Mouse (Mus musculus) layer of hippocampus, postnatal 25 days (tissue): Measurements from ENCODE around the gene Cpz. TPM values are rescaled to one million over a fixed set of nuclear protein-coding genes. Genes with fewer than 3 reads are reported as not detected.

Experiments used
- DNase-seq, 2 experiments: peaks; one replicate each; pipeline ENCODE4 v3.0.0; 2022; ENCODE audit warnings: mixed read lengths in 2 of 2, low spot score in 1 of 2; ENCODE audit errors: extremely low spot score in 1 of 2
- total RNA-seq, 2 experiments: library from RNA; stranded (reverse); gene quantifications; 2 replicates each; pipeline ENCODE4 v1.2.3; 2021

Cpz gene
- under 1 TPM; 0.26 to 0.34 TPM for total RNA-seq

DNA sequence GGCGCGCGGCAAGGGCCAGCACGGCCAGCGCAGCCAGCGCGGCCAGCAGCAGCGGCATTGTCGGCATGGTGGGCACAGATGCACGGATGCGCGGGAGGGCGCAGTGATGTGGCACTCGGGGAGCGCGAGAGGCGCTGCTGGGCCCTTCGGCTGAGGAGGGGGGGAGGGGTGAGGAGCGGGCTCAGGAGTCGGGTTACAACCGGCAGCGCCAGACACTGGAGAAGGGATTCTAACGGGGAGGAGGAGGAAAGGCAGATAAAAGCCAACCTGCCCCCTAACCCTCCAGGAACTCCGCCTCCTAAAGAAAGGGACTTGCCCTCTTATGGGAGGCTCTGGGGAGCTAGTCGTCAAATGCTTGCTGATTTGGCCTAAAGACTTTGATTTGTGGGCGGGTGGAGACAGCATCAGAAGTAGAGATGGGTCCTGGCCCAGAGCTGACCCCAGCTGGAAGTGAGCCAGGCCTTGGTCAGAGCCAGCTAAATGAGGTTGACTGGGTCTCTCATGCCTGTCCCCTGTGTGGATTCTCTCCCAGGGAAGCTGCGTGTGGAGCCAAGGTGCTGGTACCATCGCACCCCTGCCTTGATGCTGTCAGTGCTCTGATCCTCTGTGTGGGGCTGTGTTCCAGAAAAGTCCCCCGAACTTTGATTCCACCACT lies at the start of gene Cpz:
Gene Cpz (minus strand): TSS at position 230 of the 655 bp plus-strand sequence.
- no peak for DNase-seq

DNA sequence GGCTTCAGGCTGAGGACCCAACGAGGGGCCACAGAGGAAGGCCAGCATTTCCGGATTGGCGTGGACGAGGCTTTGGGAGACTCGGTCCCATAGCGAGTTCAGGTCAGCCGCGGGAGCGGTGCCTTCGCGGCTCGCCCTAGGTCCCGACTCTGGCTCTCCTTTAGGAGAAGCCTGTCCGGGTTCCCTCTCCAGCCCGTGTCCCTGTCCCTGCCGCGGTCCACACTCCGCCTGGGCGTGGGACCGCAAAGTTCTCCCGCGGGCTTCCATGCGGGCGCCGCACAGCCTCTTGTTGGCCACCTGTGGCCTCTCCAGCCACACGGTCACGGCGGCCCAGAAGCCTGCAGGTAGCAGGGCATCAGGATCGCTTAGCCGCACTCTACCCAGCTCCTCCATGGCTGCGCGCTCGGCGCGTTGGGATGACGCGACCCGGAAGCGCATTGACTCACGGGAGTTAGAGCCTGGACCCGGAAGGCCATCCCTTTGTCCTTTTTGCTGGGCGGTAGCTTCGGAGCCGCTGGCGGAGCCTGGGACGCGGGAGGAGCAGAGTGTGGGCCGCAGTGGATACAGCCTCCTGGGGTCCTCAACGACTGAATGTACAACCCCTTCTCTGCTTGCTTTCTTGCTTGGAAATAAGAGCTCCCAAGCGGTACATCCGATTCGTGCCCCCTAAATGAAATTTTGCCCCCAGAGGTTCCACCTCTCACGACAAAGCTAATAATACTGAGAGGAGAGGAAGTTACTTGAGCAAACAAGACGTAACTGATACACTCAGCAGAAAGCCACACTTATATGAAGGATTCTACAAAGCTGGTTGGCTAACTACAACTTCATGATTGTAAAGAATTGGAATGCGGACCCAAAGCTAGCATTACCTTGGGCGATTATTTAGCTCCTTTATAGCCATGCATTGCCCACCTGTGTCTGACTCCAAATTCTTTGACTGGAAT lies 49.4 kb upstream of the Cpz start, which contains the start of gene Trmt44:
Gene Trmt44 (minus strand): TSS at position 418 of the 947 bp plus-strand sequence.
- peak; percentile 87 to 92 for DNase-seq

DNA sequence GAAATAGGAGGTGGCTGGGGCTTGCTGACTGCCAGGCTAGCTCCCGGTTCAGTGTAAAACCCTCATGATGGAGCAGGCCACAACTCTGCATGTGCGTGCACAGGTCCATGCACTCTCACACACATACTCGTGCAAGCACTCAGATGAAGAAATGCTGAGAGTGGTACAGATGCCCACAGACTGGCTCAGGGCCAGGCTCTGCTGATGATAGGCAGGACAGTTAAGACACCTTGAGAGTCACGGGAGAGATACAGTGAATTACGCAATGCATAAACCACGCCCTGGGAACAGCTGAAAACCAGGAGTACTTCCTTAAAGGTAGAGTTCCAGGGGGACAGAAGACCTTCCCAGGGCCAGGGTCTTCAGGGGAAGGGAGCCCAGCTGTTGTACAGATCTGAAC lies 46.0 kb upstream of the Cpz start:
- DNase-seq, result no peak

DNA sequence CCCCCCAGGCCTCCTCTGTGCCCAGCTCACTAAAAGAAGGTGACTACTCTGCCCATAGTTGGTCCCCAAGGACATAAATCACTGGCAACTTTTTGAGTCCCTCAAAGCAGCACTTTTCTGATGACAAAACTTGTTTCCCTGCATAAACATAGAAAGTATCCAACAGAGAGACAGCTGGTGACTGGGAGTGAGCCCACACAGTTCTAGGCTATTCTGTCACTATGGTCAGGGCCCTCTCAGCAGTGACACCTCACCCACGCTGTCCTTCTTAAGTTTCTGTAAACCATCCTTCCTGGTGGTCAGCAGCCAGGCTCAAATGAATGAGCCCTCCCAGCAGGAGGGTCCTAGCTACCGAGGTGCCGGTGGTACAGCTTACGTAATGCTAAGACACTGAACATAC lies 41.1 kb upstream of the Cpz start:
- DNase-seq, result no peak

DNA sequence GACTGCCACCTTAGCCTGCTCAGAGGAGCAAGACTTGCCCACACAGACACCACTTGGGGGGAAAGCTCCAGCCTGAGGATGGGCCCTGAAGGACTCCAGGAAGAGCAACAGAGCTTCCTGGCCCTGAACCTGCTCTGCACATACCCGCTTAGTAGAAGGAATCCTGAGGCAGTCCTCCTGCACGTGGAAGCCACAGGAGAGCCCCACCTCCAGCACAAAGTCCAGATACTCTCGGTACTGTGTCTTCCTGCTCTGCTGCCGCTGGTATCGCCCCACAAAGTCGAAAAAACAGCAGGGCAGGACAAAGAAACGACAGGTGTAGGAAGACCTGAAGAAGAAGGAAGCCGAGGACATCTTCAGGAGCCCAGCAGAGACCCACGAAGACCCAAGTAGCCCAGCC lies 39.7 kb upstream of the Cpz start:
- DNase-seq, result no peak

DNA sequence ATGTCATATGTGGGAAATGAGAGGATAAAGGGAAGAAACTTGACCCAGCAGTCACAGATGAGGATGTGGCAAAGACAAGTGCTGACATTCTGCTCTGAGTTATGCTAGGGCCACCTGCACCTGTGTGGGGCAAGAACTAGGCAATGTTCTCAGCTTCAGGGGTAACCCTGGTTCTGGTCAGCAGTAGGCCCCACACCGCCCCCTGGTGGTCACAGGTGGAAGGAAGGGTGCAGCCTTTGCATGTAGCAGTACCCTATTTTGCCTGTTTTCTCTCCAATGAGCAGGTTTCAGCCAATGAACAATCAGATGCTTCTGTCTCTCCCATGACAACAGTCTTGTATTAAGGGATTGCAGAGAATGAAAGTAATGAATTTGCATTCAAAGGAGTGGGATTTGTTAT lies 38.0 kb upstream of the Cpz start:
- DNase-seq, result peak; percentile 71 to 85

DNA sequence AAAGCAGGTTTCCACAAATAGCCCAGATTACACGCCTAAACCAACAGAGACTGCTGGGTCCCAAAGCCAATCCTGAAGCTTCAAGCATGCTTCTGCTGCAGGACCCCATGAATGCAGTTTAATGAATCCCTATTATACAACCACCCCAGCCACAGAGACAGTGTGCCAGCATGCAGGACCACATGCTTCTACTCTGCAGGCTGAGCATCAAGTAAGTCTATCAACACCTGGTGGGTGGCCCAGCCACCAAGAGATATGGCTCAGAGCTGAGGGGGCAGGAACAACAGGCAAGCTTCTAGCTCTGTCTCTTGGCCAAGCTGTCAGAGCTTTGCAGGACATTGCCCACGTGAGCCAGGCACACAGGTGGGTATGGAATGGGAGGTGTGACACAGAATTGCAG lies 37.1 kb upstream of the Cpz start:
- no peak for DNase-seq

DNA sequence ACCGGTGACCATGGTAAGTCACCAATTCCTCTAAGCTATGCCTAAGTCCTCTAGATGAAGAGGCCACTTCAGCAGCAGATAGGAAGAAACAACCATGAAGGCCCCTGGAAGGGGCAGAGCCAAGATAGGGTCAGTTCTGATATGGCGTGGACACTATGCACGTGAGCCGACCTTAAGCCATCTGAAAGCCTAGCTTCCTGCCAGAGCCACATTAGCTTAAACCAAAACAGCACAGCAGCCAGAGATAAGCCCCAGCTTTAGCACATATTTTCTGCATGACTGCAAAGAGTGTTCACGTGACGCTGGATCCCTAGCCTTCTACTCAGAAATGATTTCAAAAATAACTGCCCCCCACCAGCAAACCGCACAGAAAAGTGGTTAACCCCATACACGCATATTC lies 33.9 kb upstream of the Cpz start:
- DNase-seq, result no peak

DNA sequence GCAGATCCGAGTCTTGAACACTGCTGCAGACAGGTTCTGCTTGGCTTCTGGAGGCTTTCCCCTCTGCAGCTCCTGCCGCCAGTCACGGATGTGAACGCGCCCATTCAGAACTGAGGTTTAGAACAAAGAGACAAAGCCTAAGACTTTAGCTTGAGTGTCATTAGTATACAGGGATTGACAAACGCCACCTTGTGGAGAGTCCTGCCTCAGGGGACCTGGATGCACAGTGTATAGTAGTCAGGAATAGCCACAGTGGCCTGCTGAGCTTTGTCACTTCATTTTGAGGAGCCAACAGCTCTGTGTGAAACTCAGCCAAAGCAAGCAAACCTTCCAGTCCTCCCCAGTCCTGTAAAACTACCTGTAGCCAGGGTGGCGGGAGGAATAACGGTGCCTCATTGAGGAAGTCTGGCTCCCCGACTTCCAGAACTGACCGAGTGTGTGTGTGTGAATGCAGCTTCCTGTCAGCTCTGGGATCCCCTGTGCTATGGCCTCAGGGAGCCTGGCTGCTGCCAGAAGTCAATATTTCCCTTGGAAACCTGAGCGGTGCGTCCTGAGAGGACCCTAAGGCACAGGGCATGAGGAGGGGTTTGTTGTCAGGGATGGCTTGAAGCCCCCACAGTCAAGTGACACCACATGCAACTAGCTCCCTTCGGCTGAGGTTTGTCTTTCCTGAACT lies 32.6 kb upstream of the Cpz start:
- no peak for DNase-seq

DNA sequence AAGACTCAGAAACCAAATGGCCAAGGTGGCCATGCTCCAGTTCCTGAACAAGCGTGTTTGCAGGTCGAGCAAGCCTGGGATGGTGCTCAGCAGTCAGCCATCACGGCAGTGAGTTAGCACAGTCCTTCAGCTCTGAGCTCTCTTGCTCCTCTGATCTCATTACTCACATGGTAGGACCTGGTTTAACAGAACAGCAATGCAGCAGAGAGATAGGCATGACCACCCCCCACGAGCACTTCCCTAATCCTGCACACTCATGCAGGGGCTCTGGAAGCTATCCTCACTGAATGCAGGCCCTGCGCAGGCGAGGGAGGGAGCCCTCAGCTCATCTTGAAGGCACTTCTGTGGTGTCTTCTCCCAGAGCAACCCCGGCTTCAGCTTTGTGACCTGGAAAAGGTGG lies 30.9 kb upstream of the Cpz start:
- DNase-seq, result no peak

DNA sequence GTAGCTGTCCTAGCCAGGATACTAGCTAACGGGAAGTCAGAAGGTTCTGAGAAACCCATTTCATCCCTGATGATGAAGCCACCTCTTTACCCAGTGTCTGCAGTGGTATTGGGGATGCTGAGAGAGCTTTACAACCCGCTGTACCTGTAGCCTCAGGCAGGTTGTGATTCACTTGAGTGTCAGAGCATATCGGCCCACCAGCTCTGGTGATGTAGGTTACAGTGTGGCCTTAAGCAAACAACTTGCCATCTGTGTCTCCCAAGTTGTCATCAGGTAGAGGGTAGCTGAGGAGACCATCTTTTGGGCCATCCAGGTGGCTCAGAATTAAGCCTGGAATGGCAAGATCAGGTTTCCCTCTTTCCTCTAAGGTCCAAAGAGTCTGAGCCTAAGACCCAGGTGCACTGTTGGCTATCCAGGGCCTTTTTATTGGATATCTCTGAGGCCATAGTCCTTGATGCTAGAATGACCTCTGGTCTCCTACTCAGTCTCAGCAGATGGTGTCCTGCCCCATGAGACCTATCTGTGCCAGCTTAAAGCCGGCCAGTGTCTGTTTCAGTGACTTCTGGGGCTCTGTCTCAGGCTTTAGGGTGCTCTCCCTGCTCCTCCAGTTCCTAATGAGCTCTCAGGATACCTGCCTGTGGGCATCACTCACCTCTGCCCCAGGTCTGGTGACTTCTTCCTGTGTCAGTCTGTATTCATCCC lies 27.5 kb upstream of the Cpz start:
- no peak for DNase-seq

DNA sequence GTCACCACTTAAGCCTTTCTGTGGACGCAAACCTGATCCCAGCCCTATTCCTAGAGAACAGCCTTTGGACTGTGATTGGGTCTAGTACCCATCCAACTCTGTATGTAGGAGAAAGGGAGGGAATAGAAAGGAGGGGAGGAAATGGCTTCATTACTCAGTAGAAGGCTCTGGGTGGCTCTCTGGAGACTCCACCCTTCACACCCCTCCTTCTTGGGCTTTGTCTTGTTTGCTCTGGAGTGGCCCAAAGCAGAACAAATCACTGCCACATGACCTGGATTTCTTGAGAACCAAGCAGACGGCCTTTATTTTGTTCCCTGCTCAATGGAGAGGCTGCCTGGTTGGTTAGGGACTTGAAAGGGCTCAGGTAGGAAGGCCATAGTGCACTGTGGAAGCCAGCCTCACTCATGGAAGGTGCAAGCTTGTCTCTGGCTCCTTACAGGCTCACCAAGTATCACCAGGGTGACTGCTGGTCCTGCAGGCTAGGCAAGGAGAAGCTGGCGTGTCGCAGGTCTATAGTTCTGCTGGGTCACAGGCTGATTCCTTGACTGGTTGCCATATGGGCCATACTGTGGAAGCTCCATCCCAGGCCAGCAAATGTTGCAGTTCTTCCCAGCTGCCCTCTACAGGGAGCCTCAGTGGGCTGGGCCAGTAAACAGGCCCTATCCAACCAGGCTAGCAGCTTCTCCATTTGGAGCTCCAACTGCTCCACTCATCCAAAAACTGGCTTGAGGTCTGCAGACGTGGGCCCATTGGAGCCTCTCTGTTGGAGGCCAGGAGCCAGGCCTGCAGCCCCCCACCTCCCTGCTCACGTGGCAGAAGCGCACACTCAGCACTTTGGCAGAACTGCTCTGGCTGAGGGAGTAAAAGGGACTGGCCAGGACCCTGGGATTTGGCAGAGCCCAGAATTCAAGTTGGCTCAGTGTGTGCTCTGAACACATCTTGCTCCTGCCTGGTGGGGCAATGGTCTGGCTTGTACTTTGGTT lies 26.6 kb upstream of the Cpz start:
- no peak for DNase-seq

DNA sequence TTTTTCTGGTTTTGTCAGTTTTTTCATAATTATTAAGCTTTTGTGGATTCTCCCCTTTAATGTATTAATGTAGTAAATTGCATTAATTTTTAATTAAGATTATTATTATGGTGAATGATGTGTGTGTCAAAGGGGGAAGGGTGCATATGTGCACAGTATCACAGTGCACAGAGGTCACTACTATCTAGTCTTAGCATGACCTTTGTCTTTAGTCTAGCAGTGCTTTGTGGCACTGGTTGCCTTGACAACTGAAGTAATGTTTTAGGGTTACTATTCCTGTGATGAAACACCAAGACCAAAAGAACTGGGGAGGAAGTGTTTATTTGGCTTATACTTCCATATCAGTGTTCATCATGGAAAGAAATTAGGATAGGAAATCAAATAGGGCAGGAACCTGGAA lies 20.6 kb upstream of the Cpz start:
- no peak for DNase-seq

DNA sequence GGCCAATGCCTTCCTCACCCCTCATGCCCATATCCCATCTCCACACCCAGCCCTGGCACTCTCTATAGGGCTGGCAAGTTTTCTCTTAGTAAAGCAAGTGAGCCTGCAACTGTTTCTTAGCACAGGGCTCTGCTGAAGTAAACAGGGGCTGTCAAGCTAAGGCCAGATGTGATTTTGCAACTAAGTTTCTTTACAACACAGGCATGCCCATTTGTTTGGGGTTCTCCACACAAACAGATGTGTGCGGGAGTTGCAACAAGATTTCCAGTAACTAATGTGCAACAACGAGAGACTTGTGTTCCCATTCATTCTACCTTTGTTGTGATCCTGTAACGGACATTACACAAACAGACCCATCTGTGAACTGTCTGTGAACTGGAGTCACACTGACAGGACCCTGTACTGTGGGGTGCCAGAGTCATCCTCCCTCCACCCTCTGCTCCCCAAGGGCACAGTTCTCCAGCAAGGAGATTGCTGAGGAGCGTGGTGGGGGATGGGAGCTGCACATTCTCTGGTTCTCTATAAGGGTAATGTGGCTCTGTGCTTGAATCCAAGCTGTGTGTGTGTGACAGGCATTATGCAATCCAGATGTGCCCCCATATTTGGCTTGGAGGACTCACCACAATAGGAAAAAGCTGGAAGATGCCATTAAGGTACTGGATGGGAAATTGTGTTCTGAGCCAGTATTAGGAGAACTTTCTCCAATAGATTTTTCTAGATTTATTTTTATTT lies 15.7 kb upstream of the Cpz start:
- DNase-seq, result no peak

DNA sequence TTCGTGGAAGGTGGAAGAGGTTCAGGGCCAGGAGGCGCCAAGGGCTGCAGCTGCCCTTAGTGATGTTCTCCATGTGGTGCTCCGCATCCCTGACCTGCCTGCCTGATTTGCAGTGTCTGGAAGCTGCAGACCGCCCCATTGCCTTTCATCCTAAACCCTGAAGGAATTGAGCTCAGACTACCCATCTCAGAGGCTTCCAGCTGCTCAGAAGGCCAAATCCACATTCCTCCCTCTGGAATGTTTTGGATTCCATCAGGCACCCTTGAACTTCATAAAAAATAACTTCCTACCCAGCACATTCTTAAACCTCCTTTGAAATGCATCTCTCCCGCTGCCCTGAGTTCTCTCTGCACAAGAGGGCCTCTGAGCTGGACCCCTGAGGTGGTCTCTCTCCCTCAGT lies 15.1 kb upstream of the Cpz start:
- no peak for DNase-seq

DNA sequence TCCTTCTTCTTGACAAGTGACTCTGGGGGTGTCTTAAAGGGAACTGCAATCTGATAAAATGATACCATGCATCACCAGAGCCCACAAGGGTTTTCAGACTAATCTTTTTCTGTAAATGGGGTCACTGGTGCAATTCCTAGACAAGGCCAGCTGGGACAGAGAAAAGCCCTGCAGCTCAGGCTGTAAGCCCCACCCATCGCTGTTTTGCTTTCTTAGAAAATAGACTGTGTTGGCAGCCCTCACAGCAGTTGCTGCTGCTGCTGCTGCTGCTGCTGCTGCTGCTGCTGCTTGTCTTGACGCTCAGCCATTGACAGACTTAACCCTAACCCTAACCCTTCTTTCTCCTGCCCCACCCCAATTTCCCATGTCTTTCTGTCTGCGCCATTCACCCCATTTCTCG lies 14.1 kb upstream of the Cpz start:
- DNase-seq, result no peak

DNA sequence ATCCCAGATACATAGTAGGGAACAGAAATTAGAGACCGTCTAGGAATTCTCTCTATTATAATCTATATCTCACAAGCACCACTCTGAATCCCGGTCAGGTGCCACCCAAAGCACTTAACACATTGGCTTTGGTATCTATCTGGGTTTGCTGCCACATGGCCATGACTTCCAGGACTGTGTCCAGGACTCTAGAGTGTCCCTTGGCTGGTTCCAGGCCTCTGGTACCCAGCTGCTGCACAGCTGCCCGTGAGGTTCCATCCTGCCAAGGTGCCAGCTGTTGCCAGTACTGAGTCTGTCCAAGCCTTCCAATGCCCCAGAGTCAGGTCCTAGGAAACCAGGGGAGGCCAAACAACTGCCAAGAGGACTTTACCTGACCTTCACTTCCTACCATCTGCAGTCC lies 12.5 kb upstream of the Cpz start:
- no peak for DNase-seq

DNA sequence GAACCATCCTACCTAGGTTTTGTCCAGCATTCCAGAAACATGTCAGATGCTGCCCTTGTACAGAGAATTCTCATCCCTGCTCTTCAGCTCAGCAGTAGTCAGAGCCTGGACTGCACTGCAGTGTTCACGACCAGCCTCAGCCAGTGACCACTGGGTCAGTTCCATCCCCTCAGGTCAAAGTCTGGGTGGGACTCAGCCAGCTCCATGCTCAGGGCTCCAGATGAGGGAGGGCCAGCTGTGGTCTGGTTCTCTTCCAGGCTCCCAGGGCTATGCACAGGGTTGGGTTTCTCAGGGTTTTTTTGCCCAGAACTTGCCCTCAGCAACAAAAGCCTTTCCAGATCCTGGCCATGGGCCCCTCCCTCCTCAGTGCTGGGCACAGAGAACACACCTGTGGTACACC lies 12.0 kb upstream of the Cpz start:
- no peak for DNase-seq

DNA sequence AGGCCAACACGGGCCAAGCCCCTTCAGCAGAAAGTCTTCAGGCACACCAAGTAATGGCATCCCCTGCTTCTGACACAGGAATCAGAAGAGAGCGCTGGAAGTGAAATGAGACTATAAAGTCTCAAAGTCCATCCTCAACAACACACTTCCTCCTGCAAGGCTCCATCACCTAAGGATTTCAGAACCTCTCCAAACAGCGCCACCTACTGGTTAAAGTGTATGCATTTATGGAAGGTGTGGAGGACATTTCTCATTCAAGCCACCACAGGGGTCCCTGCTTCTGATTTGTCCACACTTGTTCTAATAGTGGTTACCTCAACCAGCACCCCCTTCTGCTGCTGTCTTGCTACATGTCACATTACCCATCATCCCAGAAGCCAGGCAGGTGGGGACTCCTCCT lies 10.8 kb upstream of the Cpz start:
- no peak for DNase-seq
